Mouse (Mus musculus) megakaryocyte, embryonic 14.5 days (primary cell): ENCODE data around the gene Mab21l3.

ENCODE experiments used
- FLI1 ChIP-seq: IDR thresholded peaks from 2 replicates; pipeline ENCODE4 v1.6.1; 2012; ENCODE audit warnings: low read length, inconsistent platforms, mixed read lengths
- GATA1 ChIP-seq: IDR thresholded peaks from 3 replicates; pipeline ENCODE4 v1.6.1; 2012; ENCODE audit warnings: mixed read lengths, low read length, inconsistent platforms, borderline replicate concordance

DNA sequence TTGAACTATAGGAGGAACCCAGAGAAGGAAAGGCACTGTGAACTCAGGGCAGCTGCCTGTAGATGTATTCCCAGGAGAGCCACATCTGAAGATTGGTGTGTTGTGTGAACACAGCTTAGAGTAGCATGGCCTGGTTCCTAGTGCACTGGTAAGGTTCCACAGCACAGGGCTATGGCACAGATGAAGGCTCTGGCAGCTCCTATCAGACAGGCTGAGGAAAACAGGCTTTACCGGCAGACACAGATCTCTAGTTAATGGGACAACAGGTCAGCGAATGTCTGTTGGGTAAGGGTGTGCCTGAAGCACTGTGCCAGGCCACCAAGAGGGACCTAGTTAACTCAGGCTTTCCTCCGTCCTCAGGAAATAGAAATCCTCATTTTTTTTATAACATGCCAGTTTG is 11.8 kb downstream of the Mab21l3 start:
- TF ChIP-seq FLI1 = no peak
- TF ChIP-seq GATA1 = no peak
